Mouse (Mus musculus): ENCODE measurements around the gene Ppp3ca.
"Not testable (repeated sequence)": the region's sequence is repeated elsewhere in the genome, so short reads cannot be mapped to it uniquely, and the experiment has no call there.

Ppp3ca gene

GRCm38 (mm10) chr3:136688101-136688586, 18.2 kb downstream of the Ppp3ca start:
- DNase-seq: no peak

- no peak for DNase-seq
Measured at GRCm38 (mm10) chr3:136689793-136690543, 20.0 kb downstream of the Ppp3ca start.

- DNase-seq: no peak
Measured at GRCm38 (mm10) chr3:136691984-136692383, 22.1 kb downstream of the Ppp3ca start.

GRCm38 (mm10) chr3:136693547-136693946, 23.6 kb downstream of the Ppp3ca start:
- no peak for DNase-seq

- DNase-seq: no peak
Measured at GRCm38 (mm10) chr3:136697626-136698191, 27.8 kb downstream of the Ppp3ca start.

GRCm38 (mm10) chr3:136699711-136700110, 29.8 kb downstream of the Ppp3ca start:
- DNase-seq: not testable (repeated sequence)

GRCm38 (mm10) chr3:136700447-136701009, 30.6 kb downstream of the Ppp3ca start:
- DNase-seq: no peak

GRCm38 (mm10) chr3:136702861-136703260, 32.9 kb downstream of the Ppp3ca start:
- no peak for DNase-seq

- no peak for DNase-seq
Measured at GRCm38 (mm10) chr3:136704515-136705247, 34.8 kb downstream of the Ppp3ca start.

- DNase-seq: no peak
Measured at GRCm38 (mm10) chr3:136706048-136706447, 36.1 kb downstream of the Ppp3ca start.

GRCm38 (mm10) chr3:136706771-136707170, 36.8 kb downstream of the Ppp3ca start:
- DNase-seq: no peak

- DNase-seq: no peak
Measured at GRCm38 (mm10) chr3:136707222-136708019, 37.5 kb downstream of the Ppp3ca start.

GRCm38 (mm10) chr3:136708230-136708629, 38.3 kb downstream of the Ppp3ca start:
- DNase-seq: no peak

- DNase-seq: no peak
Measured at GRCm38 (mm10) chr3:136710310-136710906, 40.5 kb downstream of the Ppp3ca start.

GRCm38 (mm10) chr3:136714307-136715039, 44.5 kb downstream of the Ppp3ca start:
- peak; percentile 62 for DNase-seq

GRCm38 (mm10) chr3:136716247-136716646, 46.3 kb downstream of the Ppp3ca start:
- DNase-seq: no peak

GRCm38 (mm10) chr3:136718412-136718811, 48.5 kb downstream of the Ppp3ca start:
- DNase-seq: no peak

- no peak for DNase-seq
Measured at GRCm38 (mm10) chr3:136721241-136721640, 51.3 kb downstream of the Ppp3ca start.

GRCm38 (mm10) chr3:136721804-136722427, 52.0 kb downstream of the Ppp3ca start:
- no peak for DNase-seq

- DNase-seq: no peak
Measured at GRCm38 (mm10) chr3:136722493-136722892, 52.6 kb downstream of the Ppp3ca start.
